Mouse (Mus musculus): ENCODE measurements around the gene Efcab2. TPM values are rescaled to one million over a fixed set of nuclear protein-coding genes. Genes with fewer than 3 reads are reported as not detected.
"Not testable (repeated sequence)": the region's sequence is repeated elsewhere in the genome, so short reads cannot be mapped to it uniquely, and the experiment has no call there.

Gene Efcab2
- total RNA-seq, 2 experiments from 2014 or later, result 8.1 to 10.1 TPM

DNA sequence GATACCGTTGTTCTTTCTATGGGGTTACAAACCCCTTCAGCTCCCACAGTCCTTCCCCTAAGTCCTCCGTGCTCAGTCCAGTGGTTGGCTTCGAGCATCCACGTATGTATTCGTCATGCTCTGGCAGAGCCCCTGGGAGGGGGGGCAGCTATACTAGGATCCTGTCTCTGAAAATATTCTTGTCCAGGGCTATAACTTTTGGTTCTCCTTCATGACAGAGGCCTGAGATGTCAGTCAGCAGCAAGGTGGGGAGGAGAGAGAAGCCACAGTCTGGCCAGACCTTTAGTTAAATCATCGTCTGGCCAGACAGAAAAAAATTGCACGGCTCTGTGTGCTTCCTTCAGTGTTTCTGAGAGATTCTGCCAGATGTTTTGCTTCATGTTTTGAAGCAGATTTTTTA, 5.2 kb upstream of the Efcab2 start:
- no peak for DNase-seq (ENCODE audit: extremely low spot score in 1 of 2, low spot score in 1 of 2)

DNA sequence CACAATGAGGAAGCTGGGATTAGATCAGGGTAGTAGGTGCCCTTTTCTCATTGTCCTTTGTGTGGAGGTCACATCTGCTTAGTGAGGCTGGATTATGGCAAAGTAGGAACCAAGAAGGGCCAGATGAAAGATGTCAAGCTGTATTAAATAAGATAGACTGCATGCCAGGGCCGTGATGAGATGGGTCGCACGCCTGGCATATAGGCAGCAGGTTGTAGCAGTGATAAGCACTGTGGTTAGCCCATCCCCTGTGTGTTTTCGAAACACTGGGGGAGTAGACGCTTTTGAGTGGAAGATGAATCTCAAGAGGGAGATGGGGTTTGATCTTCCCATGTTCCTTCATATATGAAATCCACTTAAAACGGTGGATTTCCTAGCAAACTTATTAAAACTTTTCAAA, 3.9 kb upstream of the Efcab2 start:
- DNase-seq (ENCODE audit: extremely low spot score in 1 of 2, low spot score in 1 of 2), result no peak

DNA sequence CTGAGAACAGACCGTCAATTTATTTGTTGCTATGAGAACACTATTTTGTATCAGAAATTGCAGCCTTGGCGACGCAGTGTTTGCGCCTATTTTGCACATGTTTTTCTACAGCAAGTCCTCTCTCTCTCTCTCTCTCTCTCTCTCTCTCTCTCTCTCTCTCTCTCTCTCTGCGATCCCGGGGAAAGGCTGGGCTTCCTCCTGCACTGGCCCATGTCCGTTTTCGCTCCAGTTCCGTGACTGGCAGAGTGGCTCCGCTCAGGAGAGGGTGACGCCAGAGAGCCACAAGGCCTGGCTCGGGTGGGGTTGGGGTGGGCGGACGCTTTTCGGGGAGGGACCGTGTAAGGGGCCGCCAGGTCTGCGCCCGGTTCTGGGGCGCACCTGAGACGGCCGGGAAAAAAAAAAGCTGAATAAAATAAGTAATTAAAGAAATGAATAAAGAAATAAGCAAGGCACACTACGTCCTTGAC, 407 bp upstream of the Efcab2 start:
- DNase-seq (ENCODE audit: extremely low spot score in 1 of 2, low spot score in 1 of 2), result peak; percentile 50 to 56

DNA sequence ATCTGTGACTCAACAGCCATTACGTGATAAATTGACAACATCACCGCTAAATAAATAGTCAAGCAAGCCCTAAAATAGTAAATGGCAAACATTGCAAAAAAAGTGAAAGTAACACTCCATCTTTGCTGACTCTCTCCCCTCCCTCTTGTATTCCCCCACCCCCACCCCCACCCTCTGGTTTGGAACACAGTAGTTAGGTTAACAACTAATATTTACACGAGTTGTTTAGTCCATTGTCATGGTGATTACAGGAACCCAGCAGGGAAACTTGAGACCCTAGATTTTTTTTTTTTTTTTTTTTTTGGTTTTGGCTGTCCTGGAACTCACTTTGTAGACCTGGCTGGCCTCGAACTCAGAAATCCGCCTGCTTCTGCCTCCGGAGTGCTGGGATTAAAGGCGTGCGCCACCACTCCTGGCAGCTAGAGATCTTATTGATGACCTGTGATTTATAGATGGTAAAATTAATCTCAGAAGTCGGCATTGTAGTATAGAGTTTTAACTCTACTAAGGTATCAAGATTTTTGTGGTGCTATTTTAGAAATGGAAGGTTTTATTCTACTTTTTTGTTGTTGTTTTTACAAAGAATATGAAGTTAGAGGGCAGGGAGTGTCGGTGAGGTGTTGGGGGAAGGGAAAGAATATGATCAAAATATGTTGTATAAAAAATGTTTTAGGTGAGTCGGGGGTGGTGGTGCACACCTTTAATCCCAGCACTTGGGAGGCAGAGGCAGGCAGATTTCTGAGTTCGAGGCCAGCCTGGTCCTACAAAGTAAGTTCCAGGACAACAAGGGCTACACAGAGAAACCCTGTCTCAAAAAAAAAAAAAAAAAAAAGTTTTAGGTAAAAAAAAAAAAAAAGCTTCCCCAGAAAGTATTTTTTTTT, 1.1 kb downstream of the Efcab2 start:
- no peak for DNase-seq (ENCODE audit: extremely low spot score in 1 of 2, low spot score in 1 of 2)

DNA sequence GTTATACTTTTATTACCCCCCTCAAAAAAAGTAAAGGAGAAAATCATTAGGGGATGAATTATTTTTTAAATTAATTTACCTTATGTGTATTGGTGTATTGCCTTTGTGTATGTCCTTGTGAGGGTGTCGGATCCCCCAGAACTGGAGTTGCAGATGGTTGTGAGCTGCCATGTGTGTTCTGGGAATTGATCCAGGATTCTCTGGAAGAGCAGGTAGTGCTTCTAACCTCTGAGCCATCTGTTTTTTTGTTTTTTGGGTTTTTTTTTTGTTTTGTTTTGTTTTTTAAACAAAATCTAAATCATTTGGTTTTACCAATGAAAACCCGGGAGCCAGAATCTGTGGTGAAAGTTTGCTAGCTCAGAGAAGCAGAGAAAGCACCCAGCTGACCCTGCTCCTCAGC, 1.8 kb downstream of the Efcab2 start:
- DNase-seq (ENCODE audit: extremely low spot score in 1 of 2, low spot score in 1 of 2), result no peak

DNA sequence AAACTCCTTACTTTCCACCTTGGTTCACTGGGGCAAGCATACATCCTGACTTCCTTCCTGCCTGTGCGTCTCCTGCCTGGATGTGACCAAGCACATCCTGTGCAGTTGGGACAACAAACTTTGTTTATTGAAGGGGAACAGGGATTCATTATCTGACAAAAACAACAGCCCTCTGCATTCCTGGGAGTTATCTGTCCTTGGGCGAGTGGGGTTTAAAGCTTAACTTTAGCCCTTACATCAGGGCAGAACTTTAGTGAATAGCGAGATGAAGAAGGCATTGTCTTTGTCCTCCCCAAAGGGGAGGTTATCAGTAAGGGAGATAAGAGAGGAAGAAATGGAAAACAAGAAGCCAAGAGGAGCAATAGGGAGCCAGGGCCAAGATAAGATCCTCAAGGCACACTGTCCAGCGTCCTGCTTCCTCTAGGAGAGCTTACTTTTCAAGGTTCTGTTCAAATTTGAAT, 3.0 kb downstream of the Efcab2 start:
- no peak for DNase-seq (ENCODE audit: extremely low spot score in 1 of 2, low spot score in 1 of 2)

DNA sequence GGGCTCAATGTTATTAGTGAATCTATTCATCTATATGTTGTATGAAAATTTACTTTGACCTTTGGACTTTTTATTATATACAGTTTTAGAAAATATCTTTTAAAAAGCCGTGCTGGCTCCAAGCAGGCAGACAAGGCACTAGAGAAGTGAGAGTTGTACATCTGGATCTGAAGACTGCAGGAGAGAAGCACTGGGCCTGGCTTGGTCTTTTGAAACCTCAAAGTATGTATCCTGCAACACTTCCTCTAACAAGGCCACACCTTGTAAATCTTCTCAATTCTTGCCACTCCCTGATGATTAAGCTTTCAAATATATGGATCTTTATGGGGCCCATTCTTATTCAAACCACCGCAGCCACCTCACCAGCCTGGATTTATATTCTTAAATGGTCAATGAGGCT, 7.5 kb downstream of the Efcab2 start:
- DNase-seq (ENCODE audit: extremely low spot score in 1 of 2, low spot score in 1 of 2), result not testable (repeated sequence)

DNA sequence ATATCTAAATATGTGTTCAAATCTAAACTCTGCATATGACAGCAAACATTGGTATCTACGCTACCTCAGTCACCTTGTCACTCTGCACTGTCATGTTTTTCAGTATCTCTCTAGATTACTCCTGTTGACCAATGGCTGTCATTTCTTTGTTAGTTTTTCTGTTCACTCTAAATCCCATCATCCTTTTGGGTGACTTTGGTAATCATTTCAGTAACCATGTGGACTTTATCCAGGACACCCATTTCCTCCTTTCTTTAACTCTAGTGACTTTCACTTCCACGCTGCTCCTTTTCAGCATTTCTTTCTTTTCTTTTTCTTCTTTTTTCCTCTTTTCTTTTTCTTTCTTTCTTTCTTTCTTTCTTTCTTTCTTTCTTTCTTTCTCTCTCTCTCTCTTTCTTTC, 13.7 kb downstream of the Efcab2 start:
- no peak for DNase-seq (ENCODE audit: extremely low spot score in 1 of 2, low spot score in 1 of 2)

DNA sequence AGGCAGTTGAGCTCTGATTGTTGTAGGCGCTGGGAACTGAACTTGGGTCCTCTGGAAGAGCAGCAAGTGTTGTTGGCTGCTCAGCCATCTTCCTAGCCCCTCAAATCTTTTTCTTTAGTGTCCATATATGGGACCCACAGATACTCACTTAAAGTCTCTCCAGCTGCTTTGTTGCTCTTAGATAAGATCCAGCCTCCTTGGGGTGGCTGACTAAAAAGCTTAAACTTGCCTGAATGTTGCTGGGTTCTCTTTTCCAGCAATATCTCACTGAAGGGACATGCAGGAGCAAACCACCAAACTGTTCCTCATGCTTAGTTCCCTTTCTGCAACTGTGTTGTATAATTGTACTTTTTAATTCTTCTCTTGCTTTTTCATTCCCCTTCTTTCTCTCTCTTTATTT, 17.8 kb downstream of the Efcab2 start:
- DNase-seq (ENCODE audit: extremely low spot score in 1 of 2, low spot score in 1 of 2), result no peak

DNA sequence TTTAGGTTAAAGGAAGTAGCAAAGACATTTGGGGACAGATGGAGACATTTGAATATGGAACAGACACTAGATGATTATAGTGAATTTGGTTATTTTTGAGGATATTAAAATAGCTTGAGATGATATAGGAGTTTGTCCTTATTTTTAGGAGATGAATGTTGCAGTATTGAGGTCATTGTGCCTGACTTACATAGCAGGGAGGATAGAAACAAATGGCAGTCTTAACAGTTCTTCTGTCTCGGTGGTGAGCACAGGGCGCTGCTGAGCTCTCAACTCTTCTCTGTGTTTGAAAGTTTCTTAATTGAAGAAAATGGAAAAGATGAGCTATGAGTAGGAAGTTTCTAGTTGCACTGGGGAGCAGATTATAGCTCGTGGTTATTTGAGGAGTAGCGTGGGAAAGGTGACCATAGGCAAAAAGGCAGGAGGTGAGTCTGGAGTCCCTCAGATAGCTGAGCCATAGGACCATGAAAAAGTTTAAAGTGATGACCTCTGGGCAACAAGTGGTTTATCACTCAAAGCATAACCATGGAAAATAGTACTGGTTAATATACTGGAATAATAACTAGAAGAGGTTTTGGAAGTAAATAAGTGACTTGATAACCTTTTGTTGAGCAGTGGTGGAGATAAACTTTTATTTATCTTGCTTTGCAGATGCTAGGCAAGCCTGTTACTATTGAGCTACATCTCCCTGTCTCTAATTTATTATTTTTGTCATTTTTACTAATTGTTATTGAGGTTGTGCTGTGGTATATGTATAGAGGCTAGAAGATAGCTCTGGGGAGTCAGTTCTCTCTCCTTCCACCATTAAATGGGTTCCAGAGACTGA, 25.9 kb downstream of the Efcab2 start:
- no peak for DNase-seq (ENCODE audit: extremely low spot score in 1 of 2, low spot score in 1 of 2)

DNA sequence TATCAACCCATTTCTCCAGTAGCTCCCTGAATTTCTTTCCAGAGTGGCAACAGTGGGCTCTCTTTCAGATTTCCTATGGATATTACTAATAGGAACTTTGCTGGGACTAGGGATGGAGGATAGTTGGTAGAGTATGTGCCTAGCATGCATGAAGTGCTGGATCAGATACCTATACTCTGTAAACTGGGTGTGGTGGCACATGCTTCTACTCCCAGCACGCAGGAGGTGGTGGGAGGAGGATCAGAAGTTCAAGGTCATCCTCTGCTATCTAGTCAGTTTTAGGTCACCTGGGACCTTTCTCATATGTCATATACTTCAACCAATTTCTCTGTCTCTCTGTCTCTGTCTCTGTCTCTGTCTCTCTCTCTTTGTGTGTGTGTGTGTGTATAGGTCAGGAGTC, 27.7 kb downstream of the Efcab2 start:
- no peak for DNase-seq (ENCODE audit: extremely low spot score in 1 of 2, low spot score in 1 of 2)

DNA sequence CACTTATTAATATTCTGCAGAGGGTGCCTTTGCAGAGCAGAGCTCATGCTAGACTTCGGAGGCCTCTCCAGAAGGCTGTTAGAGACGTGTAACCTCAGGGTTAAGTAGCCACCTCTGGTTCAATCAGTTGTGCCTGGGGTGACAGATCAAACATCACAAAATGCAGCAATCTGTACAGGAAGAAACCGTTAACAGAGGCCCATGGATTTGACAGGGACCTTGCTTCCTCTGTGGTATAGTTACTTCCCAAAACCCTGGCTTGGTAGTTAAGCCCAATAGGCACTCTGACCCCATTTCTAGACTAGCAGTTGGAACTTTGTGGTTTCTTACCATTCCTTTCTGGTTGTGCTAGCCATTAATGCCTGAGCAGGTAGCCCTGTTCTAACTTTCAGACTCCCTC, 38.5 kb downstream of the Efcab2 start:
- DNase-seq (ENCODE audit: extremely low spot score in 1 of 2, low spot score in 1 of 2), result no peak

DNA sequence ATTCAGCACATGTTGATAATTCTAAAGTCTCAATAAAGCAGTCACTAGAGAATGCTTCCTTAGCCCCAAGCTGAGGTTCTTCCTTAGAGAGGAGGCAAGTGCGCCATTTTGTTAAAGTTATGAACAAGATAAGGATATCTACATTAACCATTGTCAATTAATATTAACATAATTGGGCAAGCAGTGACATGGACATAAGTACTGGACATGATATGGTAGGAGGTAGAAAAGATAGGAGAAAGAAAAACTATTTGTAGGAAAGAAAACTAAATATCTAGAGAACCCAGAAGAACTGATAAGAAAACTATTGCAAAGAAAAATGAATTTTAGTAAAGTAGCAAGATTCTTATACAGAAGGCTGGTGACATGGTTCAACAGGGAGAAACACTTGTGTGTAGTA, 41.2 kb downstream of the Efcab2 start:
- no peak for DNase-seq (ENCODE audit: extremely low spot score in 1 of 2, low spot score in 1 of 2)

DNA sequence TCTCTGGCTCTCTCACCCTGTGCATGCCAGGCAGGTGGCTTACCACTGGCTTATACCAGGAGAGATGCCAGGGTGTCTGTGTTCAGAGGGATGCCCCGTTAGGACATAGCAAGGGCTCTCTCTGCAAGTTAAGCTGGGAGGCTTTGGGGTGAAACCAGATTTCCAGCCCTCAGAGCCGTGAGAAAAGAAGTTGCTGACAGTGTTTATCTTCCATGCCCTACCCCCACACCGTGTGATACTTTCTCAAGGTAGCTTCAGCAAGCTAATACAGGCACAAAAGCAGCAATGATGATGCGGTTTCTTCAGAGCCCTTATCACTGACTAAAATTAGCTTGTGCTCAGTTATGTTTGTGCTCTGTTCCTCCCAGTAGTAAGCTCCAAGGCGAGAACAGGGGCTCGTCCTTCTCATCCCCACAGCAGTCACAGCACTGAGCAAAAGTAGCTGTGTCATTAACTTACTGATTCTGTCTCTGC, 42.4 kb downstream of the Efcab2 start:
- DNase-seq (ENCODE audit: extremely low spot score in 1 of 2, low spot score in 1 of 2), result no peak

DNA sequence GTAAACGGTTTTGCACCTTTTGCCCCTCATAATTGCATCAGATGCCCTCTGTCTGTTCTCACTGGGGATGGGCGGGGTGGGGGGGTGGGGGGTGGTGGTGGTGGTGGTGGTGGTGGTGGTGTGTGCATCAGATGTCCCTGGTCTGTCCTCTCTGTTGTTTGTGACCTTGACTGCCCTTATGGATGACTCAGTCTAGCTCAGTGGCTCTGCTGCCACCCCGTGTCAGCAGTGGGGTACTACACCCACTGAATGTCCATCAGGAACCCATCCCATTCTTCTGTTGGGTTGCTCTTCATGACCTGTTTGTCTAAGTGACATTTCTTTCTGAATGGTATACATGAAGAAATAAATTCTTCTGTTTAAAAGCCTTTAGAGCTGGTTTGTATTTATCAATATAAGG, 43.3 kb downstream of the Efcab2 start:
- peak; percentile 51 to 70 for DNase-seq (ENCODE audit: extremely low spot score in 1 of 2, low spot score in 1 of 2)

DNA sequence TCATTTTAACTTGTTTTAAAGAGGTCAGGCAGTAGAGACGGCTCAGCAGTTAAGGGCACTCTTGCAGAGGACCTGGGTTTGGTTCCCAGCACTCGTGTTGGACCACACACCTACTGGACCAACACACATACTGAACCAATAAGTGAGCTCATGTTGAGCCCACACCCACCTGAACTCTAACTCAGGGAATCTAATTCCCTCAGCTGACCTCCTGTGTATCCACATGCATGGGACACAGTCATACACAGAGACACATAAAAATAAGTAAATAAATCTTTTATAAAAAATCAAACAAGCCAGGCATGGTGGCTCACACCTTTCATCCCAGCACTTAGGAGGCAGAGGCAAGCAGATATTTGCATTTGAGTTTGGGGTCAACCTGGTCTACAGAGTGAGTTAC, 44.0 kb downstream of the Efcab2 start:
- DNase-seq (ENCODE audit: extremely low spot score in 1 of 2, low spot score in 1 of 2), result no peak

DNA sequence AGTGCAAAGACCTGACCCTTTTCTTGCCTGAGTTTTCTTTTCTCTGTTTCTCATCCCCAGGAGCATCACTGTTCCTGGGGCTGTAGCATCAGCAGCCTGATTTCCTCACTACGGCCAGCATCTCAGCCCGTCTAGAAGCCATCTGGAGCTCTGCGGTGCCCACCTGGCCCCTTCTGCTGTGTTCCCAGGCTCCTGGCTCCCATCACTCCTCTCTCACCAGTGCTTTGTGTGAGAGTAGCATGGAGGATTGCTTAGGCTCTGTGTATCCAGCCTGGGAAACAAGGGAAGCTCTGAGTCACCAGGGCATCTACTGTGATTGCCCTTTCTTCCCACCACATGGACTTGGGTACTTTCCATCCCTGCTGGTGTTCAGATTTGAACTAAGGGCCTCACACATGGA, 48.2 kb downstream of the Efcab2 start:
- DNase-seq (ENCODE audit: extremely low spot score in 1 of 2, low spot score in 1 of 2), result peak in 1 of 2 experiments; percentile 10

DNA sequence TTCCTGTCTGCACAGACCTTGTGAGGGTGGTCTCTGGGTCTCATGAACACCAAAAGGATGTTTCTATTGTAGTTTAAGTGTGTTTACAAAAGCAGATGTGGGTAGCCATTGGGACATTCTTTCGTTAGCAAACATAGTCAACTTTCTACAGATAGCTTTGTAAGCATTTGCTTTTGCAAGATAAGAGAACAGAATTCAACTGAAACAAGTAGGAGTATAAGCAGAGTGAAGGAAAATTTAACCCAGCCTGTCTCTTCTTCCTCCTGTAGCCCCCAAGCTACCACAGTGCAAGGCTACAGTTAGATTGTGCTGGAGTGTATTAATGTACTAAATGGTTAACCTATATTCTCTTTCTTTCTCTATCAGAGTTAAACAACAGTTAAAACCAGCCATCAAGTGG, 49.2 kb downstream of the Efcab2 start:
- DNase-seq (ENCODE audit: extremely low spot score in 1 of 2, low spot score in 1 of 2), result no peak

DNA sequence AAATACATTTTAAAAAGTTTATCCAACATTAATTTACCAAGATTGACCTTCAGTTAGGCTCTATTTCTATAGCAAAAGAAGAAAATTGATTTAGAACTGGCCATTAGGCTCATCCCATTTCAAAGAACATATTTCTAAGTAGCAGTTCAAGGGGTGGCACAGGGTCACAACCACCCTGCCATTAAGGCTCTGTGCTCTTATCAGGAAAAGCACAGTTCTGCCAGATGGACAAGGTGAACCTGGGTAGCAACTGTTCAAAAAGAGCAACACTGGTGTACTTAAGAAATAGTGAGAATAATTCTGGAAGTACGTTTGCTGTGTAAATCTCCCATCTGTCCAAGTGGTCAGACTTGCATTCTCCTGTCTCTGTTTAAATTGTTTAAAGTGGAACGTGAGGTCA, 52.1 kb downstream of the Efcab2 start:
- no peak for DNase-seq (ENCODE audit: extremely low spot score in 1 of 2, low spot score in 1 of 2)

DNA sequence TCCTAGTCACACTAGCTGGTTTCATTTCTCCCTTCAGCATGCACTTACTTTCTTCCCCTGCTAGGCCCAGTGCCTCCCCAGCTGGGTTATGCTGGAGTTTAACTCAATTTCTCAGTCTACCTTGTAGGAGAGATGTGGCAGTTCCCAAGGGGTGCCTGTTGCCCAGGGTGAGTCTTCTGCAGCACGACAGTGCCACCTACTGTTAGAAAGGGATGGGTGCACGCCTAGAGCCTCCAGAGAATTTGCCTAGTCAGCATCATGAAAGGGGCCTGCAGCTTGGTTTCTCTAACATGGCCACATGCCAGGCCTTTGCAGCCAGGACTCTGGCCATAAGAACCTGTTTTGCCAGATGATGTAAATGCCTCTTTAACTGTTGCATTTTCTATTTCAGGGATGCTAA, 57.8 kb downstream of the Efcab2 start:
- peak; percentile 74 to 84 for DNase-seq (ENCODE audit: extremely low spot score in 1 of 2, low spot score in 1 of 2)

DNA sequence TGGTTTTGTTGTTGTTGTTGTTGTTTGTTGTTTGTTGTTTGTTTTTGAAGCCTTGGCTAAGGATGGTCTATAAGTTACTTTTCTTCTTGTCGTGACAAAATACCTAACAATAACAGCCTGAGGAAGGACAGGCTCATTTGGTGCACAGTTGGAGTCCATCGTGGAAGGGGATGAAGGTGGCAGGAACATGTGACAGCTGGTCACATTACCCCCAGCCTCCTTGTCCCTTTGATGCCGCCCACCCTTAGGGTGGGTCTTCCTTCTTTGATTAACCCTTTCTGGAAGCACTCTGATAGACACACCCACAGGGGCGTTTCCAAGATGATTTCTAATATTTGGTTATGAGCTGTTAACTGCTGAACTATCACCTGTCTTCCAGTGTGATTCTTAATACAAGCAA, 58.3 kb downstream of the Efcab2 start:
- DNase-seq (ENCODE audit: extremely low spot score in 1 of 2, low spot score in 1 of 2), result no peak

All from layer of hippocampus, postnatal 25 days (tissue).